Mouse (Mus musculus) A20 (cell line): ENCODE data around the gene Aktip.

Source experiments
- DNase-seq: peaks from one replicate; pipeline ENCODE4 v3.0.0-alpha.2; 2011; ENCODE audit warnings: low read depth, low spot score

The Aktip gene

GRCm38 (mm10) chr8:91126786-91127185 lies 73.0 kb downstream of the Aktip start:
- no peak for DNase-seq

- no peak for DNase-seq
These were observed 75.5 kb downstream of the Aktip start for GRCm38 (mm10) chr8:91124315-91124714.

GRCm38 (mm10) chr8:91118131-91118530 lies 81.6 kb downstream of the Aktip start:
- DNase-seq, result peak; percentile 58

GRCm38 (mm10) chr8:91117537-91117936 lies 82.2 kb downstream of the Aktip start:
- DNase-seq, result peak; percentile 37

GRCm38 (mm10) chr8:91114910-91115309 lies 84.9 kb downstream of the Aktip start:
- DNase-seq, result no peak

- DNase-seq, result no peak
These were observed 85.3 kb downstream of the Aktip start for GRCm38 (mm10) chr8:91114428-91114827.

- DNase-seq, result no peak
These were observed 87.8 kb downstream of the Aktip start for GRCm38 (mm10) chr8:91111868-91112477.

- DNase-seq, result no peak
These were observed 93.5 kb downstream of the Aktip start for GRCm38 (mm10) chr8:91106271-91106670.

GRCm38 (mm10) chr8:91098106-91098505 lies 101.7 kb downstream of the Aktip start:
- DNase-seq, result no peak

- no peak for DNase-seq
These were observed 105.6 kb downstream of the Aktip start for GRCm38 (mm10) chr8:91094135-91094534.

- DNase-seq, result no peak
These were observed 110.2 kb downstream of the Aktip start for GRCm38 (mm10) chr8:91089601-91090000.

GRCm38 (mm10) chr8:91088452-91088851 lies 111.3 kb downstream of the Aktip start:
- no peak for DNase-seq

GRCm38 (mm10) chr8:91082428-91082827 lies 117.3 kb downstream of the Aktip start:
- DNase-seq, result peak; percentile 60

GRCm38 (mm10) chr8:91081911-91082310 lies 117.9 kb downstream of the Aktip start:
- peak; percentile 76 for DNase-seq

- peak; percentile 60 for DNase-seq
These were observed 120.1 kb downstream of the Aktip start for GRCm38 (mm10) chr8:91079678-91080077.

GRCm38 (mm10) chr8:91077077-91077867 lies 122.5 kb downstream of the Aktip start:
- DNase-seq, result no peak

GRCm38 (mm10) chr8:91070275-91070859 lies 129.4 kb downstream of the Aktip start:
- peak; percentile 88 for DNase-seq

- DNase-seq, result peak; percentile 92
These were observed 129.9 kb downstream of the Aktip start, which contains the start of gene Rbl2 for GRCm38 (mm10) chr8:91069834-91070233. Gene Rbl2, plus strand, starts transcription at chr8:91070057.

GRCm38 (mm10) chr8:91069407-91069806 lies 130.4 kb downstream of the Aktip start:
- DNase-seq, result no peak

- no peak for DNase-seq
These were observed 134.6 kb downstream of the Aktip start for GRCm38 (mm10) chr8:91065179-91065578.
